Mouse (Mus musculus): ENCODE results near the gene Smarcc2.
"Not testable (repeated sequence)": the region's sequence is repeated elsewhere in the genome, so short reads cannot be mapped to it uniquely, and the experiment has no call there.

GRCm38 (mm10) chr10:128505371-128505667 lies 46.3 kb downstream of the Smarcc2 start:
- TF ChIP-seq CTCF (IDR thresholded peaks at IDR 0.05; ENCODE audit: low read depth, low read length); POLR2A (IDR thresholded peaks at IDR 0.05; ENCODE audit: insufficient read depth, low read length); EP300 (IDR thresholded peaks at IDR 0.05; ENCODE audit: insufficient read depth, low read depth, low read length): not testable (repeated sequence)

All from ES-Bruce4 (cell line).